Comparison of ENCODE assay signal across 12 mouse cellular contexts in the genomic region with DNA sequence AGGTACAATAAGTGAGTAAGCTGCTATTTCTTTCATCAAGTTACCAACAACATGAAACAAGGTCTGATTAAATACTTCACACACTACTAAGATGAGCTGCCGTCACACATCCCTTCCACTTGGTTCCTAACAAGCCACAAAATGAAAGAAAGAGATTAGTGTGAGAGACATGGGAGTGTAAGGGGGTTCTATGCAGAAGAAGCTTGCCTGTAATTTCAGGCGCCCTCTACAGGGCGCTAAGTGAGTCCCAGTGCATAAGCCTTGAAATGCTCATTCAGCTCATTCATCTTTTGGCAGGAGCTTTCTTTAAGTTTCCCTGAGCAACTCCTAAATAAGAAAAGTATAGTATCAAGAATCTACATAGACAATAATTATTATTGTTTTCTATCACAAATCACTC. TPM values are rescaled to one million over a fixed set of nuclear protein-coding genes. Genes with fewer than 3 reads are reported as not detected.
DNase-seq lines count a peak whose midpoint lies in the region; ATAC-seq lines count a peak whose summit lies in the region.
"Had no signal": no experiment of that assay in that cellular context is flagged by ENCODE, and none has a peak within 500 bp of the region (broad histone marks: within the 10 kb centered on the region; RNA-seq: fewer than 3 reads in every experiment).

No protein-coding gene starts in this region.

- ATAC-seq in hindbrain, embryonic 11.5 days (ENCODE audit: low FRiP score) = no peak
- no peak for ATAC-seq in hindbrain, embryonic 14.5 days (ENCODE audit: low FRiP score)

- DNase-seq in hindbrain, embryonic 11.5 days (ENCODE audit: low spot score) = peak; percentile 26
- no peak for DNase-seq in hindbrain, embryonic 14.5 days (ENCODE audit: low spot score)
- peak; percentile 6 for DNase-seq in right cerebral cortex, postnatal 14 days
- DNase-seq in right cerebral cortex, postnatal 10 days (ENCODE audit: low spot score in 2 of 2) = no peak
- peak; percentile 52 for DNase-seq in embryo, embryonic 11 days
- no peak for DNase-seq in testis, postnatal 14 days (ENCODE audit: low spot score)
- DNase-seq in layer of hippocampus, postnatal 36 days = no peak
- DNase-seq: gastrocnemius, postnatal 36 days; kidney, adult 9 months; thymus, adult 18-20 months had no signal

- H3K9me3 ChIP-seq in hindbrain, embryonic 11.5 days (ENCODE audit: control insufficient read depth, low read length) = no peaks in the 10 kb centered on the region
- no peaks in the 10 kb centered on the region for H3K9me3 ChIP-seq in hindbrain, embryonic 14.5 days (ENCODE audit: control insufficient read depth, low read length)
- H3K9me3 ChIP-seq: liver, embryonic 15.5 days had no signal

- no peaks in the 10 kb centered on the region for H3K27me3 ChIP-seq in hindbrain, embryonic 11.5 days (ENCODE audit: control insufficient read depth, insufficient read depth, low read length)
- H3K27me3 ChIP-seq in hindbrain, embryonic 14.5 days (ENCODE audit: control insufficient read depth, insufficient read depth, low read length) = no peaks in the 10 kb centered on the region
- H3K27me3 ChIP-seq: liver, embryonic 15.5 days had no signal

- H3K4me2 ChIP-seq in hindbrain, embryonic 11.5 days (replicated peaks; ENCODE audit: low read depth, low read length) = no peak overlapping the region
- H3K4me2 ChIP-seq in hindbrain, embryonic 14.5 days (replicated peaks) = no peak overlapping the region
- H3K4me2 ChIP-seq: liver, embryonic 15.5 days had no signal

- no peaks in the 10 kb centered on the region for H3K36me3 ChIP-seq in hindbrain, embryonic 11.5 days (ENCODE audit: control insufficient read depth, insufficient read depth, low read length)
- H3K36me3 ChIP-seq in hindbrain, embryonic 14.5 days (replicated peaks; ENCODE audit: control insufficient read depth, insufficient read depth) = no peaks in the 10 kb centered on the region
- H3K36me3 ChIP-seq: liver, embryonic 15.5 days had no signal

- no peak overlapping the region for H3K9ac ChIP-seq in hindbrain, embryonic 11.5 days (ENCODE audit: low read depth, low read length)
- H3K9ac ChIP-seq in hindbrain, embryonic 14.5 days = no peak overlapping the region
- H3K9ac ChIP-seq: liver, embryonic 15.5 days had no signal

- H3K4me3 ChIP-seq in hindbrain, embryonic 11.5 days (ENCODE audit: low read depth, low read length) = no peak overlapping the region
- no peak overlapping the region for H3K4me3 ChIP-seq in hindbrain, embryonic 14.5 days (replicated peaks; ENCODE audit: low read length)
- H3K4me3 ChIP-seq: liver, embryonic 15.5 days had no signal

- 15% methylated on average over 3 of the region's 3 CpGs for WGBS in hindbrain, embryonic 11.5 days
- WGBS in hindbrain, embryonic 14.5 days = 18% methylated on average over 3 of the region's 3 CpGs

- no peak overlapping the region for H3K27ac ChIP-seq in hindbrain, embryonic 11.5 days (ENCODE audit: low read depth, low read length)
- no peak overlapping the region for H3K27ac ChIP-seq in hindbrain, embryonic 14.5 days
- H3K27ac ChIP-seq: liver, embryonic 15.5 days had no signal

- H3K4me1 ChIP-seq in hindbrain, embryonic 11.5 days (replicated peaks; ENCODE audit: control insufficient read depth, insufficient read depth, low read length) = no peaks in the 10 kb centered on the region
- no peaks in the 10 kb centered on the region for H3K4me1 ChIP-seq in hindbrain, embryonic 14.5 days (replicated peaks; ENCODE audit: control insufficient read depth, insufficient read depth, low read length)
- H3K4me1 ChIP-seq: liver, embryonic 15.5 days had no signal

RNA-seq across cellular contexts. Expression of gene Tfap2d, which starts 46.5 kb away (rescaled TPM):
- polyA plus RNA-seq in hindbrain, embryonic 11.5 days (2014; fragmentation: Nextera tagmentation; extraction: Ambion mirVana) = 0.68 and 0.74 TPM in 2 replicates
- 4.4 TPM in 1 of 2 replicates, not detected in the other for polyA plus RNA-seq in hindbrain, embryonic 14.5 days (2014; fragmentation: Nextera tagmentation; extraction: Ambion mirVana)
- total RNA-seq in layer of hippocampus, postnatal 36 days (2021) = not detected
- total RNA-seq: gastrocnemius, postnatal 36 days; heart, postnatal 25 days had no signal
- polyA plus RNA-seq: liver, embryonic 15.5 days had no signal

Comparison
In these comparisons a context has a peak if more than half of its experiments do, and no peak if none do; other contexts are left out.
1. DNase-seq: peak in hindbrain, embryonic 11.5 days (single experiment), right cerebral cortex, postnatal 14 days (single experiment) and embryo, embryonic 11 days (single experiment); none in hindbrain, embryonic 14.5 days (single experiment), right cerebral cortex, postnatal 10 days (0 of 2), testis, postnatal 14 days (single experiment) and layer of hippocampus, postnatal 36 days (0 of 2).